Mouse (Mus musculus) Patski (cell line): ENCODE data around the gene Limk1. TPM values are rescaled to one million over a fixed set of nuclear protein-coding genes. Genes with fewer than 3 reads are reported as not detected.

Experiments used
- ATAC-seq: fragments of 100-300 bp; one replicate; pipeline ENCODE4 v1.8.0; 2021
- CTCF ChIA-PET: fragments of 350-600 bp; sonication (Branson Sonifier 250); formaldehyde crosslinking; loops from one replicate; lab custom pipeline; 2022; ENCODE audit warnings: inconsistent platforms; lab: Charles Lee
- POLR2A ChIA-PET: fragments of 350-600 bp; sonication (Branson Sonifier 250); formaldehyde crosslinking; loops from one replicate; lab custom pipeline; 2022; ENCODE audit warnings: antibody characterized with exemption, inconsistent platforms; lab: Charles Lee
- DNase-seq: peaks from one replicate; pipeline ENCODE4 v3.0.0-alpha.2; 2011; ENCODE audit warnings: low read depth, low spot score
- H3K27me3 ChIP-seq: fragments of 371-371 bp; one replicate; pipeline ENCODE4 v1.5.1; 2021
- CTCF ChIP-seq: fragments of 100-300 bp; IDR thresholded peaks from one replicate; pipeline ENCODE4 v1.5.1; 2021
- in situ Hi-C: fragments of 300-500 bp; cut with MboI; formaldehyde crosslinking; loops from 3 replicates; pipeline ENCODE4 v1.11.1; 2018; ENCODE audit warnings: low pct_unique_long_range_greater_than_20kb, mixed read lengths
- polyA plus RNA-seq: library from polyadenylated mRNA; unstranded; gene quantifications from one replicate; pipeline ENCODE4 v1.2.3, GENCODE M21; 2021

The Limk1 gene
- polyA plus RNA-seq, 1 experiment from 2014 or later, result 18.6 TPM

- DNase-seq (no peak), ATAC-seq (no peak)
- in situ Hi-C loops, result no loop called here
- ChIA-PET CTCF (interaction anchor here (1.4 kb wide), 1 partner anchor 121 kb away, joined by 3 read pairs; no protein-coding TSS in a partner anchor), POLR2A (no interaction called here)
- TF ChIP-seq CTCF, result no peak
- no peaks in the 10 kb centered on the region for H3K27me3 ChIP-seq
Observed at GRCm38 (mm10) chr5:134614802-134615201, 73.6 kb downstream of the Limk1 start, which contains the start of gene Lat2. Gene Lat2, minus strand, starts transcription at chr5:134615025.

DNA sequence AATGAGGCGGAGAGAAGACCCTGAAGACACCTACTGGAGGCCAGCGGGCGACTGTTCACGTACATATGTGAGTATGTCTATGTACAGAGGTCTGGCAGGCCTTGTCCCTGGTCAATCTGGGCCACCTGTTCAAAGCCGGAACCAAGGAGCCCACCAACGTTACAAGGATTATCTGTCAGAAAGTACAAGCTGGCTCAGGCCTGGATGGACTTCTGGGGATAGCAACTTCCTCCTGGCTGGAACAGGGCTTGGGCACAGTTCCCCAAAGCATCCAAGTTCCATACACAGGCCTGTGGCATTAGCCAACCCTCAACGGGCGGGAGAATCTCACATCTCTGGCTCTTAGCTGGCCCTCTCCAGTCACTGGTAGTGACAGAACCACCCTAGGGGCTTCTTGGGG, 74.1 kb downstream of the Limk1 start:
- H3K27me3 ChIP-seq, result no peaks in the 10 kb centered on the region
- in situ Hi-C loops, result no loop called here
- ATAC-seq, result no peak
- ChIA-PET CTCF (interaction anchor here (1.4 kb wide), 1 partner anchor 120 kb away, joined by 3 read pairs; no protein-coding TSS in a partner anchor), POLR2A (no interaction called here)
- TF ChIP-seq CTCF, result no peak
- no peak for DNase-seq

DNA sequence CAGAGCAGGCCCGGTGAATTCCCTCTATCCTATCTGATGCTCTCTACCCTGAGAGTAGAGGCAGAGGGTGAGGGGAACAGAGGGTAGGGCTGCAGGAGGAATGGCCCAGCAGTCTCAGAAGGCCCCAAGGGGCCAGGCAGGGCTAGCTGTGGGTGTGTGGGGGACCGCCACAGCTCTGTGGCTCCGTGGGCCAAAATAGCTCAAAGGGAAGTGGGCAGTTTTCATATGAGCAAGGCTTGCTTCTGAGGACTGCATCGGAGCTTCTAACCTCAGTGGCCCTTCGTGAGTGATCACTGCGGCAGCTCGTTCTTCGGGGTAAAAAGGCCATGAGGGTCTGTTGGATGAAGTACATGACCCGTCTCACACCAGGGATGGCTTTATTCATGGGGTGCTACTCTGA, 74.7 kb downstream of the Limk1 start:
- no peak for ATAC-seq
- in situ Hi-C loops, result no loop called here
- DNase-seq, result no peak
- POLR2A ChIA-PET, result no interaction called here
- H3K27me3 ChIP-seq, result no peaks in the 10 kb centered on the region
- no peak for TF ChIP-seq CTCF
- CTCF ChIA-PET, result interaction anchor here (1.4 kb wide), 1 partner anchor 114 kb away, joined by 3 read pairs; no protein-coding TSS in a partner anchor

DNA sequence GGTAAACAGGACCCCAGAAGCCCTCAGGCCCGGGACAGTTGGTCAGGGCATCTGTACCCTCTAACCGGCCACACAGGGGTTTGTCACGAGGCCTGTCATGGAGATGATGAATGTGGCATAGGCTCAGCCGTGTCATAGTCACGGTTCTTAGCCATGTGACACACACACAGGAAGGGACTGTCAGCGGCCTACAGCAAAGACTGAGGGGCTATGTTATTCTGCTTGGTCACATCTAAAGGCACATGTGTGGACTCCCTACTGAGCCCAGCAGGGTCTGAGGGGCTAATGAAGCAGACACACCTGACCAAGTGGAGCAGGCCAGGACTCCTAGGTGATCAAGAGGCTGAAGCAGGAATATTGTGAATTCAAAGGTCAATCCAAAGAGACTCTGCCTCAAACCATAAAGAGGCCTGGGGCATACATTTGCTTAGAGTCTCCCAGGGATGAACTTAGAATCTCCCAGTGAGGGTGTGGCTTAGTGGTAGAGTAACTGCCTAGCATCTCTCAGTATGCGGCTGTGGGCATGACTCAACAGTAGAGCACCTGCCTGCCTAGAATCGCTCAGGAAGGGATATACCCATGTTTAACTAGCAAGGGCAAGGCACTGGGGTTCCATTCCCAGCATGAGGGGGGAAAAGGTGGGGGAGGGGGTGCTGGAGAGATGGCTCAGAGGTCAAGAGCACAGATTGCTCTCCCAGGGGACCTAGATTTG, 76.4 kb downstream of the Limk1 start:
- CTCF ChIA-PET, result no interaction called here
- ATAC-seq (peak; percentile 75), DNase-seq (no peak)
- no peaks in the 10 kb centered on the region for H3K27me3 ChIP-seq
- no peak for TF ChIP-seq CTCF
- in situ Hi-C loops, result no loop called here
- POLR2A ChIA-PET, result interaction anchor here (0.6 kb wide), 1 partner anchor 241 kb away, joined by 4 read pairs; no protein-coding TSS in a partner anchor

DNA sequence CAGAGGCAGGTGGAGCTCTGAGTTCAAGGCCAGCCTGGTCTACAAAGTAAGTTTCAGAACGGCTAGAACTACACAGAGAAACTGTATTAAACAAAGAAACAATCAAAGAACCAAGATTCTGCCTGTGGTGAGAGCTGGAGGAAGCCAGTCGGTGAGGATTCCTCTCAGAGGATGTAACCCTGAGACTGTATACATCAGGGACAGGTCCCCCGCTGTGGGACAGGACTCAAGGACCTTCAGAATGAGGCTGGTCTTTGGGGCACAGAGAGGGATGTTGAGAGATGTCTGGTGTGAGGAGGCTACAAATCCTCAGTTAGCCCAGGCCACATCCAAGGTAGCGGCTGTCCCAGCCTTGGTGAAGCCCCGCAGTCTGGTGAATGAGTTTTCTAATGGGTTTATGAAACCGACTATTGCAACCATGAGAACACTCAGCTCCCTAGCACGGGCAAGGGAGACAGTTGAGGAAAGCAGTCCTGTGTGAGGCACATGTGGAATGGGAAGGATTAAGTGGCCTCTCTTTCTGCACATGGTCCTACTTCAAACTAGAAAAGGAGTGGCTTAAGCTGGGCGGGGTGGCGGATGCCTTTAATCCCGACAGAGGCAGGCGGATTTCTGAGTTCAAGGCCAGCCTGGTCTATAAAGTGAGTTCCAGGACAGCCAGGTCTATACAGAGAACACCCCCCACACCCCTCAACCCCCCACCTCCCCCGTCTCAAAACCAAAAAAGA, 78.3 kb downstream of the Limk1 start:
- DNase-seq (no peak), ATAC-seq (no peak)
- no peak for TF ChIP-seq CTCF
- POLR2A ChIA-PET, result no interaction called here
- CTCF ChIA-PET, result no interaction called here
- no peaks in the 10 kb centered on the region for H3K27me3 ChIP-seq
- in situ Hi-C loops, result no loop called here

GRCm38 (mm10) chr5:134607121-134607520, 81.3 kb downstream of the Limk1 start:
- POLR2A ChIA-PET, result interaction anchor here (1.4 kb wide), 1 partner anchor 14 kb away, joined by 3 read pairs; no protein-coding TSS in a partner anchor
- H3K27me3 ChIP-seq, result no peaks in the 10 kb centered on the region
- no peak for TF ChIP-seq CTCF
- no peak for ATAC-seq
- DNase-seq, result no peak
- in situ Hi-C loops, result no loop called here
- CTCF ChIA-PET, result interaction anchor here (1.5 to 4.2 kb wide), 2 partner anchors 11 to 20 kb away, joined by 4 to 30 read pairs; no protein-coding TSS in a partner anchor

DNA sequence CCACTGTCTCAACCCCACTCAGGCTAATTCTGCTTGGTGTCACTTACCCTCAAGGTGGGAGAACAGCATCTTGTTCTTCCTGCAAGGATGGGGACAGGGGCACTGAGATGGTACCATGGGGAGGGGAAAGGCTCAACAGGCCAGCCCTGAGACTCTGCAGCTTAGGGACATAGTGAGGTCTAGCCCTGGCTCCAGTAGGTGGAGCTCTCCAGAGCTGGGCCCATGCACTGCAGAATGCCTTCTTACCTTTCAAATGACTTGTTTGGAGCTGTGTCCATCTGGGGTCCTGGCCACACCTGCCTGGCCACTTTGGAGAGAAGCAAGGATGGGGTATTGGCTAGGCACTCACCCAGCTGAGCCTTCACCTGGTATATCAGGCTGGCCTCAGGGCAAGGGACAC, 82.1 kb downstream of the Limk1 start:
- ATAC-seq (no peak), DNase-seq (no peak)
- no peak for TF ChIP-seq CTCF
- in situ Hi-C loops, result no loop called here
- H3K27me3 ChIP-seq, result no peaks in the 10 kb centered on the region
- ChIA-PET POLR2A (interaction anchor here (0.6 to 1.4 kb wide), 2 partner anchors 15 to 77 kb away, joined by 3 read pairs; no protein-coding TSS in a partner anchor), CTCF (interaction anchor here (1.5 to 4.2 kb wide), 2 partner anchors 12 to 20 kb away, joined by 4 to 30 read pairs; no protein-coding TSS in a partner anchor)

Other genes starting within 250 kb of the Limk1 start
- 169 TPM for gene Gtf2ird1, start 231.9 kb downstream of the Limk1 start, polyA plus RNA-seq
- gene Clip2, start 136.2 kb downstream of the Limk1 start, polyA plus RNA-seq, result 33.8 TPM
- 0.33 TPM for gene Syna, start 128.4 kb downstream of the Limk1 start, polyA plus RNA-seq
- 94.4 TPM for gene Rfc2, start 107.2 kb downstream of the Limk1 start, polyA plus RNA-seq
- gene Lat2, start 73.6 kb downstream of the Limk1 start, polyA plus RNA-seq, result 0.65 TPM
- 390 TPM for gene Eif4h, start 49.1 kb downstream of the Limk1 start, polyA plus RNA-seq
- not detected for gene Eln, start 58.7 kb upstream of the Limk1 start, polyA plus RNA-seq
- not detected for gene Tmem270, start 218.1 kb upstream of the Limk1 start, polyA plus RNA-seq
- gene Cldn13, start 226.9 kb upstream of the Limk1 start, polyA plus RNA-seq, result not detected
- 27.5 TPM for gene Mettl27, start 243.8 kb upstream of the Limk1 start, polyA plus RNA-seq